Mouse (Mus musculus): ENCODE data around the gene Camk2g. TPM values are rescaled to one million over a fixed set of nuclear protein-coding genes. Genes with fewer than 3 reads are reported as not detected.

The Camk2g gene
- polyA plus RNA-seq, 1 experiment = 0.35 TPM

GRCm38 (mm10) chr14:20811236-20811635 lies 17.3 kb upstream of the Camk2g start:
- H3K27me3 ChIP-seq (ENCODE audit: control insufficient read depth) = peaks cover 12% of the 10 kb centered on the region
- no peak for TF ChIP-seq GATA1 (IDR thresholded peaks at IDR 0.05; ENCODE audit: low read length)
- TF ChIP-seq TAL1 (IDR thresholded peaks at IDR 0.05; ENCODE audit: low read length) = no peak

GRCm38 (mm10) chr14:20809820-20810219 lies 15.9 kb upstream of the Camk2g start:
- peaks cover 12% of the 10 kb centered on the region for H3K27me3 ChIP-seq (ENCODE audit: control insufficient read depth)
- no peaks in the 10 kb centered on the region for H3K4me1 ChIP-seq (ENCODE audit: control insufficient read depth)
- TF ChIP-seq TAL1 (IDR thresholded peaks at IDR 0.05; ENCODE audit: low read length) (no peak), GATA1 (IDR thresholded peaks at IDR 0.05; ENCODE audit: low read length) (no peak)
- H3K36me3 ChIP-seq (ENCODE audit: control insufficient read depth) = no peaks in the 10 kb centered on the region
- no peaks in the 10 kb centered on the region; the same call in 1 of the 2 replicates for H3K9me3 ChIP-seq (ENCODE audit: control insufficient read depth, low read length)
- no peak overlapping the region for H3K4me3 ChIP-seq (replicated peaks)

More at GRCm38 (mm10) chr14:20811236-20811635, 17.3 kb upstream of the Camk2g start:
- Histone ChIP-seq H3K36me3 (ENCODE audit: control insufficient read depth) (no peaks in the 10 kb centered on the region), H3K9me3 (ENCODE audit: control insufficient read depth, low read length) (no peaks in the 10 kb centered on the region; the same call in 1 of the 2 replicates), H3K4me1 (ENCODE audit: control insufficient read depth) (no peaks in the 10 kb centered on the region), H3K4me3 (replicated peaks) (no peak overlapping the region)

- Histone ChIP-seq H3K4me1 (ENCODE audit: control insufficient read depth) (no peaks in the 10 kb centered on the region), H3K27me3 (ENCODE audit: control insufficient read depth) (peaks cover 12% of the 10 kb centered on the region), H3K9me3 (ENCODE audit: control insufficient read depth, low read length) (no peaks in the 10 kb centered on the region; the same call in 1 of the 2 replicates), H3K4me3 (replicated peaks) (no peak overlapping the region), H3K36me3 (ENCODE audit: control insufficient read depth) (no peaks in the 10 kb centered on the region)
- no peak for TF ChIP-seq TAL1 (IDR thresholded peaks at IDR 0.05; ENCODE audit: low read length)
- no peak for TF ChIP-seq GATA1 (IDR thresholded peaks at IDR 0.05; ENCODE audit: low read length)
These were observed 15.5 kb upstream of the Camk2g start for GRCm38 (mm10) chr14:20809349-20809748.

- TF ChIP-seq GATA1 (IDR thresholded peaks at IDR 0.05; ENCODE audit: low read length) = no peak
- no peak for TF ChIP-seq TAL1 (IDR thresholded peaks at IDR 0.05; ENCODE audit: low read length)
- H3K4me1 ChIP-seq (ENCODE audit: control insufficient read depth) = no peaks in the 10 kb centered on the region
- H3K9me3 ChIP-seq (ENCODE audit: control insufficient read depth, low read length) = no peaks in the 10 kb centered on the region; the same call in 1 of the 2 replicates
- peaks cover 7% of the 10 kb centered on the region for H3K27me3 ChIP-seq (ENCODE audit: control insufficient read depth)
- H3K4me3 ChIP-seq (replicated peaks) = no peak overlapping the region
- no peaks in the 10 kb centered on the region for H3K36me3 ChIP-seq (ENCODE audit: control insufficient read depth)
These were observed 12.4 kb upstream of the Camk2g start for GRCm38 (mm10) chr14:20806116-20806840.

GRCm38 (mm10) chr14:20804964-20805672 lies 11.2 kb upstream of the Camk2g start:
- Histone ChIP-seq H3K4me1 (ENCODE audit: control insufficient read depth) (no peaks in the 10 kb centered on the region), H3K9me3 (ENCODE audit: control insufficient read depth, low read length) (no peaks in the 10 kb centered on the region; the same call in 1 of the 2 replicates), H3K36me3 (ENCODE audit: control insufficient read depth) (no peaks in the 10 kb centered on the region), H3K4me3 (replicated peaks) (no peak overlapping the region), H3K27me3 (ENCODE audit: control insufficient read depth) (no peaks in the 10 kb centered on the region; the same call in 1 of the 2 replicates)
- no peak for TF ChIP-seq TAL1 (IDR thresholded peaks at IDR 0.05; ENCODE audit: low read length)
- TF ChIP-seq GATA1 (IDR thresholded peaks at IDR 0.05; ENCODE audit: low read length) = no peak

- H3K4me3 ChIP-seq (replicated peaks) = no peak overlapping the region
- no peaks in the 10 kb centered on the region; the same call in 1 of the 2 replicates for H3K27me3 ChIP-seq (ENCODE audit: control insufficient read depth)
- TF ChIP-seq TAL1 (IDR thresholded peaks at IDR 0.05; ENCODE audit: low read length) = no peak
- TF ChIP-seq GATA1 (IDR thresholded peaks at IDR 0.05; ENCODE audit: low read length) = no peak
These were observed 10.6 kb upstream of the Camk2g start for GRCm38 (mm10) chr14:20804481-20804880.

GRCm38 (mm10) chr14:20803606-20803938 lies 9.7 kb upstream of the Camk2g start:
- Histone ChIP-seq H3K4me1 (ENCODE audit: control insufficient read depth) (no peaks in the 10 kb centered on the region), H3K36me3 (ENCODE audit: control insufficient read depth) (no peaks in the 10 kb centered on the region), H3K9me3 (ENCODE audit: control insufficient read depth, low read length) (no peaks in the 10 kb centered on the region; the same call in 1 of the 2 replicates), H3K27me3 (ENCODE audit: control insufficient read depth) (no peaks in the 10 kb centered on the region; the same call in 1 of the 2 replicates), H3K4me3 (replicated peaks) (no peak overlapping the region)
- TF ChIP-seq TAL1 (IDR thresholded peaks at IDR 0.05; ENCODE audit: low read length) (no peak), GATA1 (IDR thresholded peaks at IDR 0.05; ENCODE audit: low read length) (no peak)

More at GRCm38 (mm10) chr14:20804481-20804880, 10.6 kb upstream of the Camk2g start:
- H3K4me1 ChIP-seq (ENCODE audit: control insufficient read depth) = no peaks in the 10 kb centered on the region
- H3K9me3 ChIP-seq (ENCODE audit: control insufficient read depth, low read length) = no peaks in the 10 kb centered on the region; the same call in 1 of the 2 replicates
- no peaks in the 10 kb centered on the region for H3K36me3 ChIP-seq (ENCODE audit: control insufficient read depth)

GRCm38 (mm10) chr14:20802926-20803605 lies 9.2 kb upstream of the Camk2g start:
- Histone ChIP-seq H3K9me3 (ENCODE audit: control insufficient read depth, low read length) (no peaks in the 10 kb centered on the region; the same call in 1 of the 2 replicates), H3K4me1 (ENCODE audit: control insufficient read depth) (no peaks in the 10 kb centered on the region), H3K36me3 (ENCODE audit: control insufficient read depth) (no peaks in the 10 kb centered on the region), H3K27me3 (ENCODE audit: control insufficient read depth) (no peaks in the 10 kb centered on the region; the same call in 1 of the 2 replicates), H3K4me3 (replicated peaks) (no peak overlapping the region)
- TF ChIP-seq GATA1 (IDR thresholded peaks at IDR 0.05; ENCODE audit: low read length) (no peak), TAL1 (IDR thresholded peaks at IDR 0.05; ENCODE audit: low read length) (no peak)

- peaks cover 17% of the 10 kb centered on the region for H3K4me1 ChIP-seq (ENCODE audit: control insufficient read depth)
- H3K27me3 ChIP-seq (ENCODE audit: control insufficient read depth) = no peaks in the 10 kb centered on the region
- H3K36me3 ChIP-seq (ENCODE audit: control insufficient read depth) = no peaks in the 10 kb centered on the region
- H3K4me3 ChIP-seq (replicated peaks) = no peak overlapping the region
- no peak for TF ChIP-seq TAL1 (IDR thresholded peaks at IDR 0.05; ENCODE audit: low read length)
- TF ChIP-seq GATA1 (IDR thresholded peaks at IDR 0.05; ENCODE audit: low read length) = no peak
- no peaks in the 10 kb centered on the region for H3K9me3 ChIP-seq (ENCODE audit: control insufficient read depth, low read length)
These were observed 4.9 kb upstream of the Camk2g start for GRCm38 (mm10) chr14:20798761-20799160.
